Mouse (Mus musculus) heart, postnatal 0 days (tissue): ENCODE measurements around the gene Stambp. TPM values are rescaled to one million over a fixed set of nuclear protein-coding genes. Genes with fewer than 3 reads are reported as not detected.

Experiments
- ATAC-seq: fragments of 200-750 bp; cut with Nextera tagmentation; 2 replicates; pipeline ENCODE4 v1.8.0; 2017; ENCODE audit warnings: low read depth, moderate number of reproducible peaks, moderate library complexity; ENCODE audit not compliant: insufficient read depth
- DNase-seq: peaks from one replicate; pipeline ENCODE4 v3.0.0-alpha.2; 2016; ENCODE audit warnings: low spot score
- H3K27ac ChIP-seq: fragments of 300-500 bp; sonication (generic); 2 replicates; pipeline ENCODE4 v1.5.1; 2014; ENCODE audit warnings: low read depth, mild to moderate bottlenecking
- H3K27me3 ChIP-seq: fragments of 300-500 bp; sonication (generic); 2 replicates; pipeline ENCODE4 v1.6.1; 2014; ENCODE audit warnings: low read length, mixed read lengths; ENCODE audit not compliant: control insufficient read depth, insufficient read depth
- H3K36me3 ChIP-seq: fragments of 300-500 bp; sonication (generic); replicated peaks from 2 replicates; pipeline ENCODE4 v1.6.1; 2014; ENCODE audit warnings: low read length, mixed read lengths; ENCODE audit not compliant: control insufficient read depth, insufficient read depth
- H3K4me1 ChIP-seq: fragments of 300-500 bp; sonication (generic); 2 replicates; pipeline ENCODE4 v1.6.1; 2014; ENCODE audit warnings: antibody characterized with exemption; ENCODE audit not compliant: control insufficient read depth, insufficient read depth
- H3K4me2 ChIP-seq: fragments of 300-500 bp; sonication (generic); 2 replicates; pipeline ENCODE4 v1.6.1; 2014; ENCODE audit warnings: low read depth, mild to moderate bottlenecking, low read length, moderate library complexity
- H3K4me3 ChIP-seq: fragments of 300-500 bp; sonication (generic); 2 replicates; pipeline ENCODE4 v1.5.1; 2014; ENCODE audit warnings: low read depth, low read length
- H3K9ac ChIP-seq: fragments of 300-500 bp; sonication (generic); replicated peaks from 2 replicates; pipeline ENCODE4 v1.6.1; 2014; ENCODE audit warnings: low read depth, low read length, mixed read lengths
- H3K9me3 ChIP-seq: fragments of 300-500 bp; sonication (generic); replicated peaks from 2 replicates; pipeline ENCODE4 v1.6.1; 2016; ENCODE audit warnings: low read length; ENCODE audit not compliant: control insufficient read depth
- CTCF ChIP-seq: IDR thresholded peaks from 2 replicates; pipeline ENCODE4 v1.5.1; 2016; ENCODE audit warnings: antibody characterized with exemption, control low read depth, low read depth
- EP300 ChIP-seq: IDR thresholded peaks from 2 replicates; pipeline ENCODE4 v1.6.1; 2016; ENCODE audit warnings: antibody characterized with exemption, low read depth
- WGBS: fragments of 180-500 bp; shearing (Covaris S2); extraction: QIAGEN DNeasy Blood & Tissue Kit; methylation state at CpG from one replicate; pipeline ENCODE4 v1.1.7; 2014; 5-methylcytosine and 5-hydroxymethylcytosine counted together
- polyA plus RNA-seq: library from polyadenylated mRNA; unstranded; fragments of >200 nt; fragmentation: Nextera tagmentation; extraction: Ambion mirVana; gene quantifications from 2 replicates; pipeline ENCODE4 v1.2.1, GENCODE M21; 2015
- total RNA-seq: library from RNA; depleted of rRNA; stranded (reverse); fragments of >200 nt; gene quantifications from 2 replicates; pipeline ENCODE4 v1.2.3, GENCODE M21; 2014; ENCODE audit warnings: low replicate concordance

Gene Stambp
- total and polyA plus RNA-seq, 2 experiments from 2014 or later, result 1.5 to 22.9 TPM

GRCm38 (mm10) chr6:83612976-83613375 lies 40.4 kb upstream of the Stambp start:
- ATAC-seq, result peak; percentile 27; the same call in 1 of the 2 replicates
- no peak overlapping the region for H3K4me3 ChIP-seq
- H3K9me3 ChIP-seq, result no peaks in the 10 kb centered on the region
- no peak for DNase-seq
- no peak overlapping the region for H3K4me2 ChIP-seq
- H3K4me1 ChIP-seq, result no peaks in the 10 kb centered on the region
- no peak overlapping the region for H3K9ac ChIP-seq
- H3K36me3 ChIP-seq, result no peaks in the 10 kb centered on the region
- TF ChIP-seq EP300 (no peak), CTCF (no peak)
- peaks cover 6% of the 10 kb centered on the region; the same call in 1 of the 2 replicates for H3K27me3 ChIP-seq
- H3K27ac ChIP-seq, result no peak overlapping the region
- 60% methylated on average over 1 of the region's 1 CpGs for WGBS

GRCm38 (mm10) chr6:83599636-83600174 lies 27.2 kb upstream of the Stambp start:
- Histone ChIP-seq H3K27ac (peak overlapping the region; percentile 36), H3K27me3 (no peaks in the 10 kb centered on the region), H3K4me2 (peak overlapping the region; percentile 54; the same call in 1 of the 2 replicates), H3K9me3 (no peaks in the 10 kb centered on the region), H3K4me3 (no peak overlapping the region), H3K4me1 (peaks cover 14% of the 10 kb centered on the region), H3K36me3 (no peaks in the 10 kb centered on the region), H3K9ac (no peak overlapping the region)
- DNase-seq, result peak; percentile 76
- TF ChIP-seq CTCF, result no peak
- TF ChIP-seq EP300, result no peak
- 16% methylated on average over 6 of the region's 6 CpGs for WGBS
- ATAC-seq, result peak; percentile 36; the same call in 1 of the 2 replicates

GRCm38 (mm10) chr6:83599060-83599550 lies 26.6 kb upstream of the Stambp start:
- Histone ChIP-seq H3K36me3 (no peaks in the 10 kb centered on the region), H3K27me3 (no peaks in the 10 kb centered on the region), H3K27ac (peak overlapping the region; percentile 36; the same call in 1 of the 2 replicates), H3K9me3 (no peaks in the 10 kb centered on the region), H3K4me1 (peaks cover 19% of the 10 kb centered on the region), H3K9ac (no peak overlapping the region), H3K4me3 (peak overlapping the region; percentile 28; the same call in 1 of the 2 replicates), H3K4me2 (peak overlapping the region; percentile 54)
- DNase-seq (no peak), ATAC-seq (0 out of 2 replicates have a peak, but pooled peaks have one; percentile 22)
- 31% methylated on average over 24 of the region's 24 CpGs for WGBS
- TF ChIP-seq EP300, result no peak
- no peak for TF ChIP-seq CTCF

DNA sequence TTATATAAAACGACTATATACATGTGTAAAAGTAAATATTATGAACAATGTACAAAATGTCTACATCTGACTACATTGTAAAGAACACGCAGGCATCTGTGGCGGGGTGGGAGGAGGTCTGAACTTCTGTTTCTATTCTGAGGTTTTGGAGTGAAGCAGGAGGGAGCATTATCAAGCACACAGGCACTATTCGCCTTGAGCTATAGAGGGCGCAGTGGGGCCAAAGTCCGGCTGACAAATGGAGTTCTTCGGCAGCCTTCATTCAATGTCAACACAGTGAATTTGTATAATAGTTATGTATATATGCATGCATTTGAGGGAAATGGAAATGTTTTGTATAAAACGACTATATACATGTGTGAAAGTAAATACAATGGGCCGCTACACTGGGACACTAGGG lies 26.1 kb upstream of the Stambp start:
- peak; percentile 68 for DNase-seq
- H3K27me3 ChIP-seq, result no peaks in the 10 kb centered on the region
- peaks cover 23% of the 10 kb centered on the region for H3K4me1 ChIP-seq
- H3K9ac ChIP-seq, result no peak overlapping the region
- no peaks in the 10 kb centered on the region for H3K36me3 ChIP-seq
- peak; percentile 83 for ATAC-seq
- 4% methylated on average over 9 of the region's 9 CpGs for WGBS
- TF ChIP-seq CTCF, result peak; percentile 65
- no peak for TF ChIP-seq EP300
- H3K4me2 ChIP-seq, result peak overlapping the region; percentile 54
- no peaks in the 10 kb centered on the region for H3K9me3 ChIP-seq
- H3K4me3 ChIP-seq, result peak overlapping the region; percentile 28; the same call in 1 of the 2 replicates
- no peak overlapping the region for H3K27ac ChIP-seq

GRCm38 (mm10) chr6:83597988-83598387 lies 25.5 kb upstream of the Stambp start:
- 0 out of 2 replicates have a peak overlapping the region, but pooled peaks have one; percentile 21 for H3K4me2 ChIP-seq
- no peaks in the 10 kb centered on the region for H3K36me3 ChIP-seq
- WGBS, result 15% methylated on average over 3 of the region's 3 CpGs
- H3K9ac ChIP-seq, result no peak overlapping the region
- no peak for TF ChIP-seq CTCF
- no peak for TF ChIP-seq EP300
- no peak overlapping the region for H3K4me3 ChIP-seq
- peak; percentile 79 for DNase-seq
- peaks cover 30% of the 10 kb centered on the region for H3K4me1 ChIP-seq
- H3K27ac ChIP-seq, result peak overlapping the region; percentile 86
- no peaks in the 10 kb centered on the region for H3K27me3 ChIP-seq
- ATAC-seq, result peak; percentile 90
- H3K9me3 ChIP-seq, result no peaks in the 10 kb centered on the region

GRCm38 (mm10) chr6:83595035-83595434 lies 22.5 kb upstream of the Stambp start:
- no peak overlapping the region for H3K27ac ChIP-seq
- no peak for DNase-seq
- H3K9me3 ChIP-seq, result no peaks in the 10 kb centered on the region
- H3K36me3 ChIP-seq, result no peaks in the 10 kb centered on the region
- H3K4me3 ChIP-seq, result no peak overlapping the region
- ATAC-seq, result no peak
- no peak overlapping the region for H3K4me2 ChIP-seq
- H3K4me1 ChIP-seq, result peaks cover 28% of the 10 kb centered on the region
- no peak for TF ChIP-seq EP300
- TF ChIP-seq CTCF, result no peak
- WGBS, result 93% methylated on average over 2 of the region's 2 CpGs
- no peak overlapping the region for H3K9ac ChIP-seq
- no peaks in the 10 kb centered on the region for H3K27me3 ChIP-seq
